ENCODE assay signal across 9 mouse cellular contexts in genomic region chr1:136135777-136136444, GRCm38 (mm10). TPM values are rescaled to one million over a fixed set of nuclear protein-coding genes. Genes with fewer than 3 reads are reported as not detected.
A peak's percentile ranks its signal among the peaks of the same experiment; 100 is the strongest.
DNase-seq lines count a peak whose midpoint lies in the region; ATAC-seq and TF ChIP-seq lines count a peak whose summit lies in the region.
"Had no signal": no experiment of that assay in that cellular context is flagged by ENCODE, and none has a peak within 500 bp of the region (broad histone marks: within the 10 kb centered on the region; RNA-seq: fewer than 3 reads in every experiment).

No protein-coding gene starts in this region.

- peak overlapping the region; percentile 26; the same call in 1 of the 2 replicates for H3K27ac ChIP-seq in heart, embryonic 16.5 days (ENCODE audit: low read length)
- H3K27ac ChIP-seq in limb, embryonic 10.5 days: peak overlapping the region; percentile 81; the same call in 1 of the 2 replicates
- H3K27ac ChIP-seq in olfactory bulb, adult 2 months (ENCODE audit: insufficient read depth, low read depth, low read length): peak overlapping the region; percentile 57

- TF ChIP-seq POLR2A in olfactory bulb, adult 2 months (IDR thresholded peaks at IDR 0.05; ENCODE audit: insufficient read depth, low read depth, low read length): no peak

- H3K4me1 ChIP-seq in heart, embryonic 16.5 days (ENCODE audit: control insufficient read depth, insufficient read depth, low read length): peaks cover 66% of the 10 kb centered on the region
- peaks cover 100% of the 10 kb centered on the region for H3K4me1 ChIP-seq in limb, embryonic 10.5 days
- peaks cover 65% of the 10 kb centered on the region for H3K4me1 ChIP-seq in olfactory bulb, adult 2 months (ENCODE audit: control insufficient read depth, insufficient read depth, low read length)

- intact Hi-C loops in heart, postnatal 14 days (cut with DNase I): no loop called here

- no peak overlapping the region for H3K4me2 ChIP-seq in heart, embryonic 16.5 days (ENCODE audit: low read depth, low read length)

- H3K4me3 ChIP-seq in heart, embryonic 16.5 days (ENCODE audit: low read length): no peak overlapping the region
- H3K4me3 ChIP-seq in limb, embryonic 10.5 days: peak overlapping the region; percentile 31; the same call in 1 of the 2 replicates
- no peak overlapping the region for H3K4me3 ChIP-seq in olfactory bulb, adult 2 months (ENCODE audit: insufficient read depth, low read depth, low read length)

- no peak for ATAC-seq in heart, embryonic 16.5 days (replicated peaks; ENCODE audit: extremely low read depth, insufficient read depth, low FRiP score)
- peak; percentile 1 for ATAC-seq in activated CD4-positive, CD25-positive, alpha-beta regulatory T cell, adult 4 months
- ATAC-seq in erythroblast, adult 5-6 weeks (replicated peaks; ENCODE audit: low FRiP score, poor library complexity, severe bottlenecking): no peak

- no peak overlapping the region for H3K9ac ChIP-seq in heart, embryonic 16.5 days (ENCODE audit: low read length)

- no peaks in the 10 kb centered on the region for H3K9me3 ChIP-seq in heart, embryonic 16.5 days (replicated peaks; ENCODE audit: control insufficient read depth, low read length)
- H3K9me3 ChIP-seq in limb, embryonic 10.5 days (replicated peaks): 0 out of 2 replicates have a peak, but pooled peaks cover 1% of the 10 kb centered on the region

- H3K27me3 ChIP-seq in heart, embryonic 16.5 days (ENCODE audit: control insufficient read depth, insufficient read depth, low read length): no peaks in the 10 kb centered on the region; the same call in 1 of the 2 replicates
- H3K27me3 ChIP-seq in limb, embryonic 10.5 days (ENCODE audit: low read depth, poor library complexity, severe bottlenecking): peaks cover 10% of the 10 kb centered on the region; the same call in 1 of the 2 replicates

- H3K36me3 ChIP-seq in heart, embryonic 16.5 days (ENCODE audit: control insufficient read depth, insufficient read depth): no peaks in the 10 kb centered on the region
- H3K36me3 ChIP-seq in limb, embryonic 10.5 days: no peaks in the 10 kb centered on the region

- no peak for DNase-seq in heart, postnatal 14 days
- no peak for DNase-seq in limb, embryonic 10.5 days (ENCODE audit: low spot score)
- no peak for DNase-seq in frontal cortex, postnatal 25 days (ENCODE audit: low spot score in 2 of 2)
- DNase-seq in urinary bladder, postnatal 14 days (ENCODE audit: low spot score): no peak
- DNase-seq: layer of hippocampus, adult 9-11 months had no signal

- no peak for TF ChIP-seq CTCF in olfactory bulb, adult 2 months (IDR thresholded peaks at IDR 0.05; ENCODE audit: insufficient read depth, low read depth, low read length)

- WGBS in heart, embryonic 16.5 days: 77% methylated on average over 6 of the region's 6 CpGs
- WGBS in limb, embryonic 10.5 days: 70% methylated on average over 6 of the region's 6 CpGs
- 44% methylated on average over 6 of the region's 6 CpGs for WGBS in olfactory bulb, adult 2 months

RNA-seq across cellular contexts. Expression of gene Kif21b, which starts 4.7 kb away (rescaled TPM):
- 1.8 and 2.6 TPM in 2 replicates for polyA plus RNA-seq in heart, embryonic 16.5 days (2015; fragmentation: Nextera tagmentation; extraction: Ambion mirVana)
- total RNA-seq in heart, postnatal 14 days (2021): 1 to 10 TPM; 1.2 to 4.3 TPM
- polyA plus RNA-seq in activated CD4-positive, CD25-positive, alpha-beta regulatory T cell, adult 4 months (2017; shearing (Covaris generic)): 10 to 100 TPM; 26.6 to 31.2 TPM
- 7.2 and 10.9 TPM in 2 replicates for polyA plus RNA-seq in limb, embryonic 10.5 days (2016; fragmentation: Nextera tagmentation; extraction: Ambion mirVana)
- 94.8 and 211 TPM in 2 replicates for polyA plus RNA-seq in olfactory bulb, adult 2 months (2012; ENCODE audit: insufficient read depth, insufficient read length, low replicate concordance, missing spikeins)
- 7.7 and 12.9 TPM in 2 replicates for total RNA-seq in erythroblast, adult 5-6 weeks (2015; ENCODE audit: low replicate concordance)
- total RNA-seq in erythroblast, adult 5-6 weeks (2017; ENCODE audit: low replicate concordance): 5.4 and 8.5 TPM in 2 replicates

Comparison
In these comparisons a context has a peak if more than half of its experiments do, and no peak if none do; other contexts are left out.
1. H3K27ac ChIP-seq: peak in every context shown above with its lines; median percentile 81 in limb, embryonic 10.5 days; 57 in olfactory bulb, adult 2 months; 26 in heart, embryonic 16.5 days.